Mouse (Mus musculus): ENCODE measurements around the gene Nat8f7.
"Not testable (repeated sequence)": the region's sequence is repeated elsewhere in the genome, so short reads cannot be mapped to it uniquely, and the experiment has no call there.

Nat8f7 gene

GRCm38 (mm10) chr6:85713105-85713504 is at the start of gene Nat8f7:
TSS of gene Nat8f7 (minus strand) at chr6:85713205.
- peak; percentile 4 for DNase-seq

DNA sequence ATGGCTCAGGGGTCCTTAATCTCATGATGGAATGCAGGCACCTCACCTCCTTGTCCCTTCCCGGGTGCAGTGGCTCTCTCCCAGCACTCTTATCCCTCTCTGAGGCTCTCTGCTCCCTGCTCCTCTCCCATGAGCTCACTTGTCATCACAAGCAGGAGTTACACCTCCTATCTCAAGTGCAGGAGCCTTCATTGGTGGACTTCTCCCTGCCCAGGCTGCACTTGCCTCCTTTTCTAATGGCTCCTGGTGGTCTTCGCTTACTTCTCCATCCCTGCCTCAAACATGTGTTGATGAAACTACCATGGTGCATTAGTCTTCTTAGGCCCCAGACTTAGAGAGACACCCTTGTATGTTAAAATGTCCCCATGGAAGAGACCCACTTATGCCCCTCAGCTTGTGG is 49.7 kb upstream of the Nat8f7 start:
- not testable (repeated sequence) for DNase-seq

GRCm38 (mm10) chr6:85755705-85756249 is 42.8 kb upstream of the Nat8f7 start:
- DNase-seq = not testable (repeated sequence)

DNA sequence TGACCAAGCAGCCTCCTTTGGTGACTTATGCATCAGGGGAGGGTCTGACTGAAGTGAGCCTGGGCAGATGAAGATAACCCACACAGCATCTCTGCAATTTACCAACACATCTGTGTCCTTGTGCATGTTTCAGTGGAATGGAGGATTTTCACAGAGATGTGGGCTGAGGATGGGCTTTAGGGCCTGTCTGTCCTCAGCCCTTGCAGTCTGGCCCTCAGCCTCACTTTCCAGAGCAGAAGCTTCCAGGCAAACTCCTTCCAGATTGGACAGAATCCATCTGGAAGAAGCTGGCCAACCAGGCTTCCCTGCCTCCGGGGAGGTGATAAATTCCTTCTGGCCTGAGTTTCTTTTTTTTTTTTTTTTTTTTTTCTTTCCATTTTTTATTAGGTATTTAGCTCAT is 3.4 kb downstream of the Nat8f7 start:
- not testable (repeated sequence) for DNase-seq

GRCm38 (mm10) chr6:85709206-85709605 is 3.8 kb downstream of the Nat8f7 start:
- DNase-seq = not testable (repeated sequence)

- not testable (repeated sequence) for DNase-seq
Observed at GRCm38 (mm10) chr6:85701943-85702342, 11.1 kb downstream of the Nat8f7 start.

All from thymus, postnatal 4 days (tissue).